Mouse (Mus musculus): ENCODE measurements around the gene Vps33a.

Vps33a gene

GRCm38 (mm10) chr5:123572357-123573186, at the start of gene Vps33a:
Vps33a (minus strand) TSS chr5:123573038.
- peak; percentile 98 for DNase-seq (ENCODE audit: low spot score)

GRCm38 (mm10) chr5:123622421-123622820, 49.6 kb upstream of the Vps33a start:
- peak; percentile 76 for DNase-seq (ENCODE audit: low spot score)

GRCm38 (mm10) chr5:123618558-123618957, 45.7 kb upstream of the Vps33a start:
- DNase-seq (ENCODE audit: low spot score) = peak; percentile 63

- DNase-seq (ENCODE audit: low spot score) = no peak
Observed at GRCm38 (mm10) chr5:123614246-123614645, 41.4 kb upstream of the Vps33a start.

GRCm38 (mm10) chr5:123609843-123610242, 37.0 kb upstream of the Vps33a start:
- DNase-seq (ENCODE audit: low spot score) = peak; percentile 85

GRCm38 (mm10) chr5:123609416-123609815, 36.6 kb upstream of the Vps33a start:
- no peak for DNase-seq (ENCODE audit: low spot score)

GRCm38 (mm10) chr5:123607211-123607669, 34.4 kb upstream of the Vps33a start:
- DNase-seq (ENCODE audit: low spot score) = no peak

GRCm38 (mm10) chr5:123603496-123603895, 30.7 kb upstream of the Vps33a start:
- no peak for DNase-seq (ENCODE audit: low spot score)

GRCm38 (mm10) chr5:123602174-123602573, 29.3 kb upstream of the Vps33a start:
- DNase-seq (ENCODE audit: low spot score) = no peak

- DNase-seq (ENCODE audit: low spot score) = no peak
Observed at GRCm38 (mm10) chr5:123599319-123599718, 26.5 kb upstream of the Vps33a start.

- DNase-seq (ENCODE audit: low spot score) = no peak
Observed at GRCm38 (mm10) chr5:123593622-123594280, 20.9 kb upstream of the Vps33a start.

GRCm38 (mm10) chr5:123580043-123580442, 7.2 kb upstream of the Vps33a start:
- DNase-seq (ENCODE audit: low spot score) = no peak

- no peak for DNase-seq (ENCODE audit: low spot score)
Observed at GRCm38 (mm10) chr5:123576696-123577095, 3.9 kb upstream of the Vps33a start.

- no peak for DNase-seq (ENCODE audit: low spot score)
Observed at GRCm38 (mm10) chr5:123573362-123573761, 524 bp upstream of the Vps33a start.

GRCm38 (mm10) chr5:123561128-123561527, 11.7 kb downstream of the Vps33a start:
- no peak for DNase-seq (ENCODE audit: low spot score)

- no peak for DNase-seq (ENCODE audit: low spot score)
Observed at GRCm38 (mm10) chr5:123559588-123559987, 13.2 kb downstream of the Vps33a start.

GRCm38 (mm10) chr5:123556451-123556850, 16.4 kb downstream of the Vps33a start:
- no peak for DNase-seq (ENCODE audit: low spot score)

- no peak for DNase-seq (ENCODE audit: low spot score)
Observed at GRCm38 (mm10) chr5:123555693-123556092, 17.1 kb downstream of the Vps33a start.

GRCm38 (mm10) chr5:123533801-123534200, 39.0 kb downstream of the Vps33a start:
- DNase-seq (ENCODE audit: low spot score) = no peak

- no peak for DNase-seq (ENCODE audit: low spot score)
Observed at GRCm38 (mm10) chr5:123530056-123530455, 42.8 kb downstream of the Vps33a start.

- DNase-seq (ENCODE audit: low spot score) = no peak
Observed at GRCm38 (mm10) chr5:123528641-123529040, 44.2 kb downstream of the Vps33a start.

GRCm38 (mm10) chr5:123525916-123526495, 46.8 kb downstream of the Vps33a start:
- DNase-seq (ENCODE audit: low spot score) = no peak

GRCm38 (mm10) chr5:123525281-123525680, 47.6 kb downstream of the Vps33a start, which contains the start of gene Gm49027:
Gm49027 (minus strand) TSS chr5:123525488.
- DNase-seq (ENCODE audit: low spot score) = no peak

Measured in retina, embryonic 14.5 days (tissue).